Mouse (Mus musculus) embryo, embryonic 10.5 days (tissue): Measurements from ENCODE around the gene Tacr2.

Experiments used
- DNase-seq: peaks from one replicate; pipeline ENCODE4 v3.0.0-alpha.2; 2015; ENCODE audit warnings: low spot score

Gene Tacr2

DNA sequence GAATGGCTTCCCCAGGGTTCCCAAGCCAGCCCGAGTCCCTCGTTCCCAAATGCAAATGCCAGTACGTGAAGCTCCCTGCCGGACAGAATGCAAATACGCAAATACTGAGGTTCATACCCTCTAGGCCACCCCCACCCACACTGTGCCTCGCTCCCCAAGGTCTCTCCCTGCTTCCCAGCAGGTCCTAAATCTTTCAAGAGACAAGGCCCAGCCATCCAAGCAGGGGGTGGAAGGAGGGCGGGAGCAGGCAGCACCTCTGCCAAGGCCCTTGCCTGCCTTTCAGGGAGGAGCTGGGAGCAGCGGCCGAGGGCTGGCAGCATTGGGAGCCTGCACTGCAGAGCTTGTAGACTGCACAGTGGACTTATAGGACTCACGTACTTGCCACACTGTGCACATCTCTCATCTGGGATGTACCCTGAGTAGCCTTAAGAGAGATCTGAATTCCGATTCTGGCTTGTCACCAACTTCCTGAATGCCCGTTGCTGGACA lies at the start of gene Tacr2:
TSS of gene Tacr2 (plus strand) at position 439 of the 489 bp plus-strand sequence.
- no peak for DNase-seq

DNA sequence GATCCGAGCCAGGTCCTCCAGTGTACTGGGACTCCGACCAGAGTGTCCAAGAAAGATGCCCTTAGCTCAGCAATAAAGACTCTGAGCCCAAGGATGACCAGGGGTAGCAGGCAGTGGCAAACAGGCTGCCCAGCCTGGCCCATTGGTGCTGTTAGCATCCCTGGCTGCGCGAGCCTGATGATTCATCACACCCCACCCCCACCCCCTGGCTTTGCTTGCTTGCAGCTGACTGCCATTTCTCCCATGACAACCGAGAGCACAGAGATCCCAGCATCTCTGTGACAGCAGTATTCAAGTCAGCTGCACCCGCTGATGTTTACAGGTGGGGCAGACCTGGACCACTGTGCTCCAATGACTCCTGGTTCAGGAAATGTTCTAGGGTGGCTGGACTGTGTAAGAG lies 49.7 kb upstream of the Tacr2 start:
- DNase-seq, result no peak

DNA sequence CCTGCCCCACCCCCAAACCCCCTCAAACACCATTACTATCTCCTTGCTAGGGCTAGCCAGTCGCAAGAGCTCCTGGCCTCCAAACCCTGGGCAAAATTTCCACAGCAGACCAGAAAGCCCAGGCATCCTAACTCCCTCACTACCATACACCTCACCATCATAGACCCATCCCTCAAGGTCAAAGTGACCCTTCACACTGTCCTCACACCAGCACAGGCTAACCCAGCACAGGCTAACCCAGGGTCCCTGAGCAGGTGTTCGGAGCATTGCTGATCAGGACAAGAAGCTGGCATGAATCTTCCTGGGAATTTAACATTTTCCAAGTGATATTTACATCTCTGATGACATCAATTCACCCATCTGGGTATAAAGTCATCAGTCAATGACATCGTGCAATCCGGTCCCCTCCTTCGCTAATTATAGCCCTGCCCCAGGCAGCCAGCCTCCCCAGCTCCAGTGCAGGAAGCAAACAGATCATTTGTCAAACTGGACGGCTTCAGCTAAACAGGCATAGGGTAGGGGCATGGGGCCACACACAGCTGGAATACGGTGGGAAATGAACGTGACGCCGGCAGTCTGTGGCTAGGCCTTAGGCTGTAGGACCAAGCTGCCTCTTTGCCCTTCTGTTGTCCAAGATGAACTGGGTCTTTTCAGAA lies 43.9 kb upstream of the Tacr2 start:
- DNase-seq, result peak; percentile 49

DNA sequence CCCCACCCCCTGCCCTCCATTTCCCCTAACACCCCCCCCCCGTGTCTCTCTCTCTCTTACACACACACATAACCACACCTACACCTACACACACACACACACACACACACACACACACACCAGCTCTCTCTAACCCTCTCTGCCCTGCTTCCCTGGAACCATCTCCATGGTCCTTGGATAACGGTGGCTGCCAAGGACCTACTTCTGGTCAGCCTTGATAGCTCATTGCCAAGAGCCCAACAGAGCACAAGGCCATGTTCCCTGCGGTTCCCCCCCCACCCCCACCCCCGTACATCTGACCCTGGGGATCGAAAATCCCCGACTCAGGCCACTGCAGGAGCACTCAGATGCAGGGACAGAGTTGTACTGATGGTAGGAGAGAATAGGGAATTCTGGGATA lies 40.9 kb upstream of the Tacr2 start:
- DNase-seq, result no peak

DNA sequence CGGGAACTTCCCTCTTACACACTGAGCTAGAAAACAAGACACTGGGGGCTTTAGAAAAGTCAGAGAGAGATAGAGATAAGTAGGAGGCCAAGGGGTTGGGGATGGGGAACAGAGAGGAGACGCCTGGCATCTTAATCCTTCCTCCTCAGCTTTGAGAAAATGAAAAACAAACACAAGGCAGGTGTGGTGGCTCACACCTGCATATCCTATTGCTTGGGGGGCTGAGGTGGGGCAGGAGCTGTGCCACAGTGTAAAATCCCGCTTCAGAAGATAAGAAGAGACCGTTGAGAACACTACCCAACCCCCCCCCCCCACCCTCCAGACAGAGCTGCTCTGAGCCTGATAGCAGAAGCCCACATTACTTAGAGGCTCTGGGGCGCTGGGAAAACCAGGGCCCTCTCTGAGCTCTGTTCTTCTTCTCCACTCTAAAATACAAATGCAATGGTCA lies 37.0 kb upstream of the Tacr2 start:
- no peak for DNase-seq

DNA sequence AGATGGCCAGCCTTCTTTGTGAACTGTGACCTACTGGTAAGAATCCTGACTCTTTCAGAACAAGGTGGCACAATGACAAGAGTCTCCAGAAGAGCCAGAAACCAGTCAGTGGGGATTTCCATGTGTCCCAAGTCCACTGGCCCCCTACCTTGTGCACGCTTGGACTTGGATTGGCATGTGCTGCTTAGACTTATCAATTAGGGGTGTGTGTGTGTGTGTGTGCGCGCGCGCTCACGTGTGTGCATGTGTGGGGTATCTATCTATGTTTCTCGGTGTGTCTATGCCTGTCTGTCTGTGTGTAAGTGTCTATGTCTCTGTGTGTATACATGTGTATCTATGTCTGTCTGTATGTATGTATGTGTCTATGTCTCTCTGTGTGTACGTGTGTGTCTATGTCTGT lies 36.6 kb upstream of the Tacr2 start:
- no peak for DNase-seq

DNA sequence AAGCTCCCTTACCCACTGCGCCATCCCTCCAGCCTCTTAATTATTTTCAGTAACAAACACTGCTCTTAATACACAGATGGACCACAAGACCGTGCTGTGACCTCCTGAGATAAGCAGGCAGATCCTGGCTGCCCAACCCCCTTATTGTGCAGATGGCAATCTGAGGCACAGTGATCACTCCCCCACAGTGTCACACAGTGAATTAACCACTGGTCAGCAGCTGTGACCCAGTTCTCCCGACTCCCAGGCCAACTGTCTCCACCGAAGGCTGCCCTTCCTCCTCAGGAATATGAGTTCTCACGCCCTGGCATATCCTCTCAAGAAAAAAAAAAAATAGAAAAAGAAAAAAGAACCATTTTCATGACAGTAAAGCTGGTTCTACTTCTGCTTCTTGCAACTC lies 35.6 kb upstream of the Tacr2 start:
- DNase-seq, result peak; percentile 42

DNA sequence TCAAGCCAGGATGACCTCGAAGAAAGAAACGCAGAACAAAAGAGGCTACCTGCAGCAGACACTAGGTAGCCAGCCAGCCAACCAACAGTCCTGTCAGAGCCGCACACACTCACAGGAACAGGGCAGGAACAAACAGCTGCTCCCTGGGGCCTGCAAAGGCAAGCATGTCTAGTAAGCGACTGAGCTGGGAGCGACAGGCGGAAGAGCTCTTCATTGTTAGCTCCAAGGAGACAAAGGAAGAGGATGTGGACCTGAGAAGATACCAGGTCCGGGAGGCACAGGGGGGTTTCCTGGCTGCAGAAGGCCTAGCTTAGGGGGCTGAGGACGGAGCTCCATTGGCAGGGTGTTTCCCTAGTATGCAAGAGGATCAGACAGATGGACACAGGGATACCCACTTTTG lies 35.0 kb upstream of the Tacr2 start:
- peak; percentile 28 for DNase-seq

DNA sequence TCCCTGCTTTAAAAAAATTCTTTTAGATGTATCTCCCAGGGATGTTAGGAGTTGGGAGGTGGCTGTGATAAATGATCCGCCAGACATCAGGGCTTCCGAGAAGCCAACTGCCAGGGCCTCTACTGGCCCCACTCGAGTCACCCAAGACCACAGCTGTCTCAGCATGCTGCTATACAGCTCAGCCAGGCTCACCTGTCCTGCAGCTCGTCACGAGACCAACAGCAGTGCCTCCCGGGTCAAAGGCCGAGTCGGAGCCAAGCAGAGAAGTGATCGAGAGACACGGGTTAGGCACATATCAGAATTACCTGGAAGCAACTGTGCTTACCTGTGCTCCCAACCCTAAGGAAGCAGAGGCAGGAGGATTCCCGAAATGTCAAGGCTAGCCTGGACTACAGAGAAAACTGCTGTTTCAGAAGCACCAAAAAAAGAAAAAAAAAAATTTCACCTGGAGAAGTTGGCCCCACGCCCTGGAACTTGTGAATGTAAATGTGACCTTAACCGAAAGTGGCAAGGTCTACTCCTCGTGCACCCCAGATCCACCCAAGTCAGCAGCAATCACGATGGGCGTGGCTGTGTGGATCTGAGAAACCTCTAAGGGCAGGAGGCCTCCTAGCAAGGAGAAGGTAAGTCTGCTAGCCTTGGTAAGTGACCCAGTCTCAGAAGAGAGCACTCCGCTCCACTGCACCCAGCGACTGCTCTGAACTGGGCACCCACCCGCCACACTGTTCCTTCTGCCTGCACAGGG lies 34.0 kb upstream of the Tacr2 start:
- DNase-seq, result no peak

DNA sequence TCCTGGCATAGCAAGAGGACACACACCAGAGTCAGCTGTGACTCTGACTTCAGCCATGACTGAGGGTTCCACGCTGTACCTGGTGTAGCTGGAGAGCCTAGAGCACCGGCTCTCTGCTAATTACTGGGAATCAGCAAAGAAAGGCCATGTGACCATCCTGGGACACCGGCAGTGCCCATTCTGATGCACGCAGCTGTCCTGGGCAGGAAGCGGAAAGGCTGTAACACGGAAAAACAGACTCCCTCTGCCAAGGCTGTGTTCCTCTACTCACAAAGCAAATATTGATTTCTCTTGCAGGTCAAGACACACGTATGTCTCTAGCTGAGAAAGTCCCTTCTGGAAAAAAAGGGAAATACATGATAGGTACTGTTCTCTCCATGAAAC lies 33.5 kb upstream of the Tacr2 start:
- DNase-seq, result no peak

DNA sequence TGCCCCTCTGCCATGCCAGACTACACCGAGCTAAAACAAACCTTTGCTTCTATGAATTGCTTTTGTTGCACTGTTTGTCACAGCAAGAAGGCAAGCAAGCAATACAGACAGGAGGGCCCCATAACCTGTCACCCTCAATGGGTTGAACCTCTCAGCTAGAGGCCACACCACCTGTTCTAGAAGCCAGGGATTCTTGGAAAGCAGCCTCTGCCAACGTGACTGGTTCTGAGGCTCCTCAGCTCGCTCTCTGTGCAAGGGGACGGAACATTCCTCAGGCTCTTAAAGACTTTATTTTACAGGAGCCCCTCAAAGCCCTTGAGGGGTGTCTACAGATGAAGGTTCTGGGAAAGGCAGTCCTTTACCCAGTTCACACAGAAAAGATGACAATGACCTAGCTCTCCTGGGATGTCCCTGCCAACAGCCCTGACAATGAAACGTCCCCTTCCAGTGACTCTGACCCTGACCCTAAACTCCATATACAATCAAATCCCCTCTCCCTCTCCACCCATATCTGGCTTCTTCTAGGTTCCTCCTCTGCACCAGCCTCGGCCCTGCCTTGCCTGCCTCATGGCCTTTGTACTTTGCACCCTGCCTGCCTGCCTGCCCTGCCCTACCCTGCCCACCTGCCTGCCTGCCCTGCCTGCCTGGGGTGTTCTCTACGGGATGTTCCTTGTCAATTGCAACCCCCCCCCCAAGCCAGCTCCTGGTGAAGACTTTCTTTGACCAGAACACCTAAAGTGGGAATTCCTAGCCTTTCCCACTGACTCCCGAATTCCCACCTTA lies 31.3 kb upstream of the Tacr2 start:
- no peak for DNase-seq

DNA sequence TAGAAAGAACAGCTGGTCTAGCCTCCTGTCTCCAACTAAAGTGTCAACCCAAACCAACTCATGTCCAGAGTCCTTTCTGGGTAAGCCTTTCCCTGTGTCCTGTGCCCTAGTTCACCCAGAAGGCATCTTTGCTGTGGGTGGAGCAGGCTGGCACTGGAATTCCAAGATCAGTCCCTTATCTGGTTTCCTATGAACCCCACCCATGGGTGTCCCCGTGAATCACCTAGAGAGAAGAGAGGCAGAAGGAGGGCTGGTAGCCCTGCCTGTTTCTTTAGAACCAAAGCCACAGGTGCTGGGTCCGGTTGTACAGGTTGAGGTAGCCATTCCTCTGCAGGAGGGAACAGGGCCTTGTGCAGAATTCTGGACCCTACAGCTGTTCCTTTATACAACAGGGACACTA lies 30.6 kb upstream of the Tacr2 start:
- no peak for DNase-seq

DNA sequence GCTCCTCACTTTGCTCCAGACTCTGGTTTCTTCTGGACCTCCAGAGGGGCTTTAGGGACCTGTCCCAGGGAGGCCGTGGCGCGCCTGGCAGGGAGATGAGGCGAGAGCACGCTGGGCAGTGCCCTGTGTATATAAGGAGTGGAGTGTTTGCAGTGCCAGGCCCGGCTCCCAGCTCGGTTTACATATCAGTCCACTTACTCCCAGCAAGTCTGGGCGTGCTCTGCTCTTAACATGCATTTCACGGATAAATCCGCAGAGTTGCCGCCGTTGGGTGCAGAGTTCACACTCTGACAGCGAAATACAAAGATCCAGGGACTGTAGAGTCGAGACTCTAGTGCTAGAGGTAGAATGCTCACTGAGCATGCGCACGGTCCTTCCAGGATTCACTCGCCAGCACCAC lies 29.5 kb upstream of the Tacr2 start:
- DNase-seq, result no peak

DNA sequence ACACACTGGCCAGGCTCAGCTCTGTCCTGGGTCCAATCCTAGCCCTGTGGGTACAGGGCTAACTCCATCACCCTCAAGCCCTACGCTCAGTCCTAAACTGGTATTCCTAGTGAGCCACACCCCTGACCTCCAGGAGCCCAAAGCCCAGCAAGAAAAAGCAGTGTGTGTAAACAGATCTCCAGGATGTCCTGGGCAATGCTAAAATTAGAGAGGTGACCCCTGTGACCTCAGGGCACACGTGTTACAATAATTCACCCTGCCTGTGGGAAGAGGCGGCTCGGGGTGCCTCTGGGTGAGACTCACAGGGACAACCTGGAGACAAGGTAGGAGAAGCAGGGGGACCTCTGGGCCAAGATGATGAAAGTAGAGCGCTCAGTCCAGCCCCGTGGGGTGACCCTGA lies 28.0 kb upstream of the Tacr2 start:
- DNase-seq, result peak; percentile 31

DNA sequence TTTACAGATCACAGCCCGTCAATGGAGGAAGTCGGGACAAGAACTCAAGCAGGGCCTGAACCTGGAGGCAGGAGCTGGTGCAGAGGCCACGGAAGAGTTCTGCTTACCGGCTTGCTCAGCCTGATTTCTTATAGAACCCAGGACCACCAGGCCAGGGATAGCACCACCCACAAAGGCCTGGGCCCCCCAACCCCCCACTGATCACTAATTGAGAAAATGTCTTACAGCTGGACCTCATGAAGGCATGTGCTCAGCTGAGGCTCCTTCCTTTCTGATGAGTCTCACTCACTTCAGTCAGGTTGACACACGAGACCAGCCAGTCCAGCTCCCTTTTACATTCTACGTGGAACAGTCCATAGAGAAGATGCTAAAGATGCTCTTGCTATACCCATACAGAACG lies 26.4 kb upstream of the Tacr2 start:
- DNase-seq, result no peak

DNA sequence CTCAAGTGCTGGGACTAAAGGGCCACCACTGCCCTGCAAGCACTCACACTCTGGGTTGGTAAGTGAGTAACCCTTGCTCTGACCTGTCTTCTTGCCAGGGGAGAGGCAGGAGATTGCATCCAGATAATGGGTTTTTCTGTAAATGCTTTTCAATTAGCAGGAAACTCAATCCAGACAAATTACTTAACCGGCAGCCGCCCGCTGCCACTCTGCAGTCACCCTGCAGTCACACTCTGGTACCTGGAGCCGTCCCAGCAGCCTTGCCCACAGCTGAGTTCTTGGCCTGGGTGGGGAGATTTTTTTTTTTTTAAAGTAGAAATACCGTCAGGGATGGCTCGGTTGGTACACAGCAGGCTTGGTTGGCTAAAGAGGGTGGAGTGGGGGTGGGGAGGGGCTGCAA lies 24.1 kb upstream of the Tacr2 start:
- DNase-seq, result no peak

DNA sequence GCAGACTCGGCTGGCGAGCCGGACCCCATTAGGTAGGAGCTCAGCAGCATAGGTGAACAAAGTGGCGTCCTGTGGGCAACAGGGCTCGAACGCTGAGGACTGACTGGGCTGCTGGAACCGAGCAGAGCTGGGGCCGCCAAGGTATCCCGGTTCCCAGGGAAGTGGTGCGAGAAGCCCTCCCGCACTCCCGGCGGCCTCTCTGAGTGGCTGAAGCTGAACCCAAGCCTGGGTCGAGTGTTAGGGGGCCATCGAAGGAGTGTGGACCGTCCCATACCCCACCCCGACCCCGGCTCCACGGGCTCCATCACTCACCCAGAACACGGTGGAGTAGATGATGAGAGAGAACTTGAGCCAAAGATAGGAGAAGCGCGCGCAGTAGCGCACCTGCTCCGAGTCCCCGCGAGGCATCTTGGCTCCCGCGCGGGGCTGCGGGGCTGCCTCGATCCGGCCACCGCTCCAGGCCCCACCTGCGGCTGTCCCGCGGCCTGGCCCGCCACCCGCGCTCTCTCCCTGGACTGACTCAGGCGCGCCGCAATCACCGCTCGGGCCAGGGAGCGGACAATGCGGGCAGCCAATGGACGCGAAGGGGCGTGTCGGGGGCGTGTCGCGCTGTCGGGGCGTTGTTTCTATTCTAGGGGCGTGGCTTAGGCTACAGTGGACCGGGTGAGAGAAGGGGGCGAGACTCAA lies 21.4 kb upstream of the Tacr2 start, which contains the start of gene Tspan15:
TSS of gene Tspan15 (minus strand) at position 544 of the 687 bp plus-strand sequence.
- peak; percentile 97 for DNase-seq

DNA sequence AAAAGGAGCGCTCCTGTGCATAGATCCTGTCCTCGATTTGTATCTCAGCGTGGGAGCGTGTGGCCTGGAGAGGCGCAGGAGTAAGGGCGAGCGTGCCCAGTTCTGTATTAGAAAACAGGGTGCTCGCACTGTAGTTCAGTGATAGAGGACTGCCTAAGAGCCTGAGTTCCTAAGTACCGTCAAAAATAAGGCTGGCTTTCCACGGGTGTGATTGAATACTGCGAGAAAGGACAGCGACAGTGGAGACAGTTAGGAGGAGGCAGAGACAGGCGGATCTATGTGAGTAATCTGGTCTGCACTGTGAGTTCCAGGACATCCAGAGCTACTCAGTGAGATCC lies 20.9 kb upstream of the Tacr2 start:
- no peak for DNase-seq

DNA sequence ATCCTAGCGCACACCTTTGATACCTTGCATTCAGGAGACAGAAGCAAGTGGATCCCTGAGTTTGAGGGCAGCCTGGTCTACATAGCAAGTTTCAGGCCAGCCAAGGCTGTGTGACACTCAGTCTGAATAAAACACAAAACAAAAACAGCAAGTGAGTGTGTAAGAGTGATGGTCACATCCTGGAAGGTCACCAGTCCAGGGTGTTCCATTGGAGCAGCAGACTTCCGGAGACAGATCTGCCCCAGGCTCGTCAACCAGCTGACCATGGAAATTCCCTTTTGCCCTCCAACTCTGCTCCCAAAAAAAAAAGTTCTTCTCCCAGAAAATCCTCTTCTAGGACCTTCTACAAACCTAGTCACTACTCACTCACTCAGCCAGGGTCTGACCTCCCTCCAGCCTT lies 20.4 kb upstream of the Tacr2 start:
- no peak for DNase-seq

DNA sequence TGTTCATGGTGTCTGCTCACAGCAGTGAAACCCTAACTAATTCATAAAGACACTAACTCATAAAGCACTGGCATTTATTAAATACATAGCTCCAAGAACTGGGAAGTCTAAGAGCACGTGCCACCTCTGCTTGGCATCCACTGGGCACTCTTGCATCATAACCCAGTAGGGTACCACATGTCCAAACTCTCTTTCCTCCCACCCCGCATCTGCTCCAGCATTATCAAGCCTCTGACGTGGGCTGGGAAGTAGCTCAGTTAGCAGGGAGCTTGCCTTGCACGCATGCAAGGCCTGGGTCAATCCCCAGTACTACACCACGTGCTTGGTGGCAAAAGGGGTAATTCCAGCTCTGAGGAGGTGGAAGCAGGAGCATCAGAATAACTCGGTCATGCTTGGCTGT lies 16.1 kb upstream of the Tacr2 start:
- DNase-seq, result no peak

DNA sequence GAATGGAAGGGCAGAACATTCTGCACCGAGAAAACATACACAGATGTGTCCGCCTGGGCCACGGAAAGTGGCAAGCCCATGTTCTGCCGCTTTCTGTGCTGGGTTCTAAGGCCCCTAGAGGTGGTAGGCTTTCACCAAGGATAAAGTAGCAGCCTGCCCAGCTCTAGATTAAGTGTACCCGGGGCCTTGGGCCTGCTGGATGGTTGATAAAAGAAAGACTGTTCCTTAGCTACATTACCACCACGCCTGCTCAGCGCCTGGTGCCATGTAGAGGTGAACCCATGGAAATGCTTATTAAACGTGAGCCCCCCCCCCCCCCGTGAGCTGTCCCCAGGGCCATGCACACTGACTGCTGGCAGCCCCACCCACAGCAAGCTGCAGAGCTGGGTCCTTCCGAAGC lies 15.0 kb upstream of the Tacr2 start:
- no peak for DNase-seq

DNA sequence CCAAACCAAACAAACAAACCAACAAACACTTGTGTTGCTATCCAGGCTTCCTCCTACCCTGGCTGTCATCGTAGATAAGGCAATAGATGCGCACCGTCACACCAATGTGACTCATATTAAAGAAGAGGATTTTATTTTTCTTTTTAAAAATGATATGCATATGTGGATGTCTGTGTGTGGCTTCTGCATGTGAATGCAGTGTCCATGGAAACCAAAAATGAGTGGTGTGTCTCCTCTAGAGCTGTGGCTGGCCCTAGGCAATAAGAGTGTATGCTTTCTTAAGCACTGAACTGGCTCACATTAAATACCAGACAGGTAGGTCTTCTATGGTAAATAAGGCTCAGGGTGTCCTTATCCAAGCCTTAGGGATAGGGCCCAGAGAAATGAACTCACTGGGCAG lies 13.6 kb upstream of the Tacr2 start:
- DNase-seq, result no peak
